Mouse (Mus musculus) thymus, adult 2 months (tissue): ENCODE measurements around the gene Mmrn2.

ENCODE experiments used
- CTCF ChIP-seq: fragments of 200-500 bp; IDR thresholded peaks from 2 replicates; pipeline ENCODE4 v1.5.1; 2012; ENCODE audit warnings: mild to moderate bottlenecking, control low read depth, low read length, moderate library complexity, borderline replicate concordance; ENCODE audit not compliant: control insufficient read depth, poor library complexity, insufficient read depth; ENCODE audit errors: extremely low read depth
- POLR2A ChIP-seq: fragments of 200-500 bp; IDR thresholded peaks from 2 replicates; pipeline ENCODE4 v1.6.1; 2012; ENCODE audit warnings: mild to moderate bottlenecking, low read length, control low read depth, moderate library complexity; ENCODE audit not compliant: control insufficient read depth, poor library complexity, insufficient read depth; ENCODE audit errors: extremely low read depth

DNA sequence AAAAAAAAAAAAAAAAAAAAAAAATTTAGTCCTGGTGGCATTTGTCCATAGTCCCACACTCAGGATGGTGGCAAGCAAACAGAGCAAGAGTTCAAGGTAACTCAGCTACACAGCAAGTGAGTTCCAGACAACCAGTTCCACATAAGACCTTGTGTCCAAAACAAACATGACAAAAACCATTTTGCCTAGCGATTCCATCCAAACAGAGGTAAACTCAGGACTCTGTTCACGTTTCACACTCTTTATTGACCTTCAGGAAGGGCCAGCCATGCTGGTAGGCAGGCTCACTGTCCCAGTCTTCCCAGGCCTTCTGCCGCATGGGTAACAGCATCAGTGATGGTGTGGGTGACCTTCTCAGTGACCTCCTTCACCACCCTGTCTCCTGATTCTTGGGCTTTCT, 23.6 kb upstream of the Mmrn2 start:
- no peak for TF ChIP-seq CTCF
- no peak for TF ChIP-seq POLR2A
